Mouse (Mus musculus): ENCODE results near the gene Irf3. TPM values are rescaled to one million over a fixed set of nuclear protein-coding genes. Genes with fewer than 3 reads are reported as not detected.

Irf3 gene
- total RNA-seq, 2 experiments from 2014 or later, result 27.3 to 31.7 TPM

Small RNA genes within 50 kb of the gene (microRNA-seq; reads per million reads assigned to microRNA genes)
- gene Mir7054 (ENCODE audit: borderline number of aligned reads in 2 of 2), result 0 to 0.72 reads per million in 2 experiments

Other genes with a start within 250 kb of the Irf3 start
- gene Vrk3, start 249.2 kb upstream of the Irf3 start, total RNA-seq (2021), result 10 to 100 TPM; 25.3 to 26.7 TPM
- gene Zfp473, start 246.6 kb upstream of the Irf3 start, total RNA-seq (2021), result under 1 TPM; 0.06 to 0.14 TPM
- gene Nup62, start 181.6 kb upstream of the Irf3 start, total RNA-seq (2021), result 10 to 100 TPM; 21.9 to 28.9 TPM
- gene Il4i1, start 181.3 kb upstream of the Irf3 start, total RNA-seq (2021), result under 1 TPM; 0.89 TPM
- 10 to 100 TPM; 54.3 to 62.0 TPM for gene Atf5, start 181.0 kb upstream of the Irf3 start, total RNA-seq (2021)
- gene Akt1s1, start 148.7 kb upstream of the Irf3 start, total RNA-seq (2021), result 10 to 100 TPM; 73.6 to 75.4 TPM
- gene Tbc1d17, start 148.6 kb upstream of the Irf3 start, total RNA-seq (2021), result 10 to 100 TPM; 58.1 to 59.1 TPM
- gene Pnkp, start 140.5 kb upstream of the Irf3 start, total RNA-seq (2021), result 10 to 100 TPM; 18.6 to 21.1 TPM
- 100 to 1,000 TPM; 158 to 183 TPM for gene Ptov1, start 127.9 kb upstream of the Irf3 start, total RNA-seq (2021)
- gene Med25, start 104.9 kb upstream of the Irf3 start, total RNA-seq (2021), result 10 to 100 TPM; 76.9 to 81.1 TPM
- gene Fuz, start 101.6 kb upstream of the Irf3 start, total RNA-seq (2021), result 10 to 100 TPM; 16.9 to 17.5 TPM
- 10 to 100 TPM; 69.8 to 72.0 TPM for gene Ap2a1, start 68.2 kb upstream of the Irf3 start, total RNA-seq (2021)
- gene Tsks, start 54.4 kb upstream of the Irf3 start, total RNA-seq (2021), result not detected
- 1 to 10 TPM; 1.4 to 2.1 TPM for gene Cpt1c, start 22.8 kb upstream of the Irf3 start, total RNA-seq (2021)
- gene Prmt1, start 11.1 kb upstream of the Irf3 start, total RNA-seq (2021), result 100 to 1,000 TPM; 104 to 107 TPM
- gene Bcl2l12, start 1.1 kb downstream of the Irf3 start, total RNA-seq (2021), result 10 to 100 TPM; 10.2 to 11.2 TPM
- 10 to 100 TPM; 48.0 to 48.1 TPM for gene Scaf1, start 18.7 kb downstream of the Irf3 start, total RNA-seq (2021)
- 10 to 100 TPM; 45.1 to 53.3 TPM for gene Rras, start 20.3 kb downstream of the Irf3 start, total RNA-seq (2021)
- gene Prr12, start 55.2 kb downstream of the Irf3 start, total RNA-seq (2021), result 10 to 100 TPM; 23.4 to 29.4 TPM
- 10 to 100 TPM; 30.3 to 32.1 TPM for gene Nosip, start 64.8 kb downstream of the Irf3 start, total RNA-seq (2021)
- 1 to 10 TPM; 7.7 to 7.9 TPM for gene Prrg2, start 65.0 kb downstream of the Irf3 start, total RNA-seq (2021)
- 10 to 100 TPM; 26.4 to 28.1 TPM for gene Rcn3, start 94.6 kb downstream of the Irf3 start, total RNA-seq (2021)
- 10 to 100 TPM; 77.1 to 84.5 TPM for gene Fcgrt, start 106.2 kb downstream of the Irf3 start, total RNA-seq (2021)
- 100 to 1,000 TPM; 567 to 587 TPM for gene Rps11, start 126.8 kb downstream of the Irf3 start, total RNA-seq (2021)
- 100 to 1,000 TPM; 580 to 665 TPM for gene Rpl13a, start 131.1 kb downstream of the Irf3 start, total RNA-seq (2021)
- gene Gm45713, start 138.6 kb downstream of the Irf3 start, total RNA-seq (2021), result not detected
- 10 to 100 TPM in 1 of 2 experiments, 1 to 10 TPM in 1; 7.0 to 16.1 TPM for gene Flt3l, start 138.8 kb downstream of the Irf3 start, total RNA-seq (2021)
- 10 to 100 TPM; 41.8 to 43.1 TPM for gene Pih1d1, start 156.7 kb downstream of the Irf3 start, total RNA-seq (2021)
- 10 to 100 TPM; 20.6 to 22.8 TPM for gene Aldh16a1, start 156.9 kb downstream of the Irf3 start, total RNA-seq (2021)
- gene Slc17a7, start 166.3 kb downstream of the Irf3 start, total RNA-seq (2021), result 10 to 100 TPM; 19.7 to 21.0 TPM
- gene Gfy, start 181.9 kb downstream of the Irf3 start, total RNA-seq (2021), result not detected
- not detected for gene Pth2, start 183.3 kb downstream of the Irf3 start, total RNA-seq (2021)
- not detected for gene Ccdc155, start 207.2 kb downstream of the Irf3 start, total RNA-seq (2021)
- gene Dkkl1, start 214.5 kb downstream of the Irf3 start, total RNA-seq (2021), result not detected
- gene Tead2, start 218.1 kb downstream of the Irf3 start, total RNA-seq (2021), result 10 to 100 TPM; 10.3 to 11.4 TPM
- 1 to 10 TPM; 2.8 to 4.4 TPM for gene Cd37, start 241.5 kb downstream of the Irf3 start, total RNA-seq (2021)
- gene Slc6a16, start 243.4 kb downstream of the Irf3 start, total RNA-seq (2021), result not detected